Mouse (Mus musculus): ENCODE measurements around the gene Kdm3a.

Kdm3a gene

DNA sequence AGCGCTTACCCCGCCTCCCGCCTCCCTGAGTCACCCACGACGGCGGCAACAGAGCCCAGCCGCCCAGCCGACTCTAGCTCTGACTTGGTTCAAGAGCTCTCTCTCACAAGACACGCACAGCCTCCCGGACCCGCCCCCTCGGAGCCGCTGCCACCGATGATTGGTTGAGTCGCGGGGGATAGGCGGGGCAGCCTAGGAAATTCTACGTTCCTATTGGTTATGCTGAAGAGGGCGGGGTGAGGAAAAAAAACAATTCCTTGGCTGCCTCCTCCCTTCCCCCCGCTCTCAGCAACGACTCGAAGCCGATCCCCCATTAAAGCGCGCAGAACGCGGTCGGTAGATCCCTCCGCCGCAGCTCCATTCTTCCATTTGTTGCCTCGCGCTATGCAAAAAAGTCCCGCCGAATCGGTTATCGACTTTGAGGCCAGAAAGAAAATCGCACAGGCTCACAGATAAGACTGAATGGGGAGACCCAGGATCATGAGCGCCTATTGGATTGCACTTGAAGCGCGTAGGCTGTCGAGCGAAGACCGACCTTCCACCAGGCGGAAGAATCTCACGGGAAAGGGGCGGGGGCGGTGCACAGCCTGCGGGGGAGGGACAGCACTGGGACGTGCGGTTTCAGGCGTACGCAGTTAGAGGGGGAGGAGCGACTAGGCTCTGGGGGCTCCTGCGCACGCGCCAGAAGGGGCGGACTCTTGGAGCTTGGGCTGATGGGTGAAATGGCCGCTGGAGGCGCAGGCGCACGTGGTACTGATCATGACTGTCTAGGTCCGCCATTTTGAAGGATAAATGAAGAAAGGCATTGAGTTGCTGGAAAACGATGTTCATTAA, at the start of gene Kdm3a:
Kdm3a (minus strand) TSS at position 162 of the 834 bp plus-strand sequence.
- TF ChIP-seq GATA4 (IDR thresholded peaks at IDR 0.05; ENCODE audit: insufficient replicate concordance, low read length), result peak; percentile 67; the same call in 1 of the 2 replicates

DNA sequence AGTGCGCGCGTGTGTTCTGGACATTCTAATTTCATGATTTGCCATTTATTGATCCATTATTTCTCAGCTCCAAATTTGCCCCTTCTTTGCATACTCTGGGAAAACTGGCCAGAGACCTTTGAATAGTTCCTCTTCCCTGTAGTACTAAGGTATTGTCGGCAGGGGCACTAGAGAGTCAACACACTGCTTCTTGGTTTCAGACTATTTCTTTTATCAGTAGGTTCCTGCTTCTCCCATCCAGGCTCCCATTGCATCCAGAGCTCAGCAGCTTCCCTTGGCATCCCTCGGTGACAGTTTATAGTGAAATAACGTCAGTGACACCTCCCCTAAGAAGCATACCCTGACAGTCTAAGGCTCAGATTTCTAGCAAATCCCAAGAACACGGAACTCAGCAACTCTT, 46.1 kb upstream of the Kdm3a start:
- TF ChIP-seq GATA4 (IDR thresholded peaks at IDR 0.05; ENCODE audit: insufficient replicate concordance, low read length), result no peak

DNA sequence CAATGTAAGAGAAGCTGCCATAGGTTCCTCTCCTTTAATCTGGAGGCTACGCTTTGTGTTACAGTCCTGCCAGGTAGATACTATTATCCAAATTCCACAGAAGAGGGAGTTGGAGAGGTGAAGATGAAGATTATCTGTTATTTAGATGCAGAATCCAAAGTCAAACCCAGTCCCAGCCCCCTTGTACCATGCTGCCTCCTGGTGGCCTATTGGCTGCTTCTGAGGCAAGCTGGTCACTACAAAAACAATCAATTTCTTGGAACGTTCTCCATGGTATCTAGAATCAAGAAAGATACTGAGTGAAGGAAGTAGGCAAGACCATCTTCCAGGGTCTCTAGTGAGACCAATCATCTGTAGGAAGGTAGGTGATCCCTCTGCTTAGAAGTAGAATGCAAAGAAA, 40.4 kb upstream of the Kdm3a start:
- TF ChIP-seq GATA4 (IDR thresholded peaks at IDR 0.05; ENCODE audit: insufficient replicate concordance, low read length), result no peak

DNA sequence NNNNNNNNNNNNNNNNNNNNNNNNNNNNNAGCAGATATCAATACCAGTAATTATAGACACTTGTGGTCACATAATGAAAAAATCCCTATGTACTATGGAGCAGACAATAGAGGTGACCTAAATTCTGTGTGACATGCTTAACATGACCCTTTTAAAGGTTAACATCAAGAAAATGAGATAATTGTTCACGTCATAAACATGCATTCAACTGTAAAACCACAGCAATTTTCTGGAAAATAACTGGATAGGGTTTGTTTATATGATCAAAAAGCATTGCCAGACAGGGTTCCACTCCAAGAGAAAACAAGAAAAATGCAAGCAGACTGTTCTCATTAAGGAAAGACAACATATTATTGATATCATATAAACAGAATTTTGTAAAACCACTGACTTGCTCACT, 31.7 kb upstream of the Kdm3a start:
- no peak for TF ChIP-seq GATA4 (IDR thresholded peaks at IDR 0.05; ENCODE audit: insufficient replicate concordance, low read length)

DNA sequence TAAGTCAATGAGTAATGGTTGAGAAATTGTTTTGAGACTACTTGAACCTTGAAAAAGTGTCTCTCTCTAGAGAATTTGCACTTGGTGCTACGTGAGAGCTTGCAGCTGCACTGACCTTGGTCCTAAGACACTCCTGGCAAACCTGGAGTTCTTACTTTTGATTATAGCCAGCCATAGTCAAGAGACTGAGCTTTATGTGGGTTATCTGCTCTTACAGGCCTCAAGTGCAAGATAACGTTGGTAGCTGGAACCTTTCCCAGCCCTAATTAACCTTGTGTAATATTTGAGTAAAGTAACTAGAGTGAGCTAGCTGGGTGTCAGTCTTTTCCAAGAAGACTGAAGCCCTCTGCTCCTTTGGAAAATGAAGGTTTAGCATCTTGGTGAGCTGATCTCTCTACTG, 25.5 kb upstream of the Kdm3a start:
- TF ChIP-seq GATA4 (IDR thresholded peaks at IDR 0.05; ENCODE audit: insufficient replicate concordance, low read length), result no peak

DNA sequence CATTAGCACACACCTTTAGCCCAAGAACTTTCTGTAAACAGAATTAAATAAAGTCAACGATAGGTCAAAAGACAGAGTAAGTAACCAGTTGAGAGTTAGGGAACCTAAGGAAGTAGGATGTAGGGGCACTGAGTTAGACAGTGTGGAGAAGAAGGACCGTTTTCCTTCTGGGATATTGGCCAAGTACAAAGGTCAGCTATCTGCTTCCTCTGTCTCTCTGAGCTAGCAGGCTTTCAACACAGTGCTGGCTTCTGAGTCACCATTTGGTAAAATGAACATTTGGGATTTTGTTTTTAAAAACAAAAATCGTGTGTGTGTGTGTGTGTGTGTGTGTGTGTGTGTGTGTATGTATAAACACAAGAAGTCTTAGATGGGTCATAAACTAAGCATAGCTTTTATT, 23.0 kb upstream of the Kdm3a start:
- TF ChIP-seq GATA4 (IDR thresholded peaks at IDR 0.05; ENCODE audit: insufficient replicate concordance, low read length), result peak; percentile 45; the same call in 1 of the 2 replicates

DNA sequence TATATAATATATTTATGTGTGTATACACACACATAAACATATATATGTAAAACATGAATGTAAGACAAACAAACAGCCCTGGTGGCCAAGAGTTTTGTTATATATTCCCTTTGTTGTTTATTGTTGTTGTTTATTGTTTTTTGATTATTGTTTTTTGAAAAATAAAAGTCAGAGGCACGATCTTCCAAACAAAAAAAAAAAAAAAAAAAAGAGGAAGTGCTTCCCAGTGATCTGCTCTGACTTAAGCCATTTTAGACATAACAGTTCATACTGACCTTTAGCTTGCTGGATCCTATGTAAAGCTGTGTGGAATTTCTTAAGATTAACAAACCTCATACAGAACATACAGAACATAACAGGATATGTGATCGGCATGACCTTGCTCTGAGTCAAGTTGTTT, 19.1 kb upstream of the Kdm3a start:
- no peak for TF ChIP-seq GATA4 (IDR thresholded peaks at IDR 0.05; ENCODE audit: insufficient replicate concordance, low read length)

DNA sequence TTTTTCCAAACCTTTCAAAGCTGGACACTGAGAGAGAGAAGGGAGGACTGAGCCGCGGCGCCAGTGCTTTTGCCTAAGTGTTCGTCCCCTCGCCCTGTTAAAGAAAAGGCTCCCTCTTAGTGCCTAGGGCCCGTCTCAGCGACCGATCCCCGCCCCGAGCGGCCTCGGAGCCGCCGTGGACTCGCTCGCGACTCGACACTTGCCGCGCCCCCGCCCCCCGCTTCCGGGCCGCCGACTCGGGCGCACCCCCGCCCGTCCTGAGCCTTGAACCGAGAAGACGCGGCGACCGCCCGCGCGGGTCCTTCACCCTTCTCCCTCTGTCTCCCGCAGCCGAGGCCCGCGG, 333 bp downstream of the Kdm3a start:
- TF ChIP-seq GATA4 (IDR thresholded peaks at IDR 0.05; ENCODE audit: insufficient replicate concordance, low read length), result no peak

DNA sequence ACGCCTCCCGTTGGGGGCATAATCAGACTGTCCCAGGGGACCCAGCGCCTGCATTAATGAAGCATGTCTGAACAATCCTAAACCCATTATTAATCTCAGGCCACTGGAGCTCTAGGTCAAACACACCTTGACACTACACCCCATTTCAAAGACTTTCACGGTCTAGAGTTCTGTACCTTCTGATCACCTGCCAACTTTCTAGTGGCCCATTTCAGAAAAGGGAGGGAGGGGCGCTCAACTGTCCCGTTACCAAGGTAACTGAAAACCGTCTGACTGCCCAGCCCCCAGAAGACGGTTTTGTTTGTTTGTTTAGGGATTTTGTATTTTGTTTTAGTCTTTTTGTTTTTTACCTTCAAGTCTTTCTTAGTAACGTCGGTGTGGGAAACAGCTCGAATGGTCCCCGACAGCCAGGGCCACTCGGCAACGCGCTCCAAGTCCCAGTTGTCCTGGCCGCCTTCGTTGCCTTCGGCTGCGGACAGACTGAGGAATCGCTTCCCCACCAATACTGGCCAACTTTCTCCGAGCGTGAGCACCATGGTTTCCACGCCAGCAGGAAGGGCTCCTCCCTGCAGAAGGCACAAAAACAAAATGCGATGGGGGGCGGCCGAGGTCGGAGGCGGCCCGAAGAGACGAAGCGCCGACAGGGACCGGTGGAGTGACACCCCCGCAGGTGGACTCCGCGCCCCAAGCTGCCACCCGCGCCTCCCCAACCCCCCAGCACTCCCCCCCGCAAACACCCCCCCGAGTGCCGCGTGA, 906 bp downstream of the Kdm3a start:
- TF ChIP-seq GATA4 (IDR thresholded peaks at IDR 0.05; ENCODE audit: insufficient replicate concordance, low read length), result no peak

DNA sequence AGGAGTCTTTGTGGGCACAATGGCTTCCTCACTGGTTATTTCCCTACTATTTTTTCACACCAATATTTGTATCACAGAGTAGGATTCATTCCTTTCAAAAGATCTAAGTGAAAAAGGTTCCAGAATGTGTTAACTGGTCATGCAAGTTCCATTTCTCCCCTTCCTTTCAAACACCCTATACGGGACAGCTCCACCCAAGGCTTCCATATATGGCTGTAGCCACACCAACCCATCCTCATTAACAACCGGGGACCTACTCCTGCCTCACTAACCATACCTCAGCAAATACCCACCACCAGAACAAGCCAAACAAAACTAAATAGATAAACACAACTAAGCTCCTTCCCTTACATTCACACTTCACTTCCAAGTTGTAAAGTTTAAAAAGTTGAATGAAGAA, 1.6 kb downstream of the Kdm3a start:
- no peak for TF ChIP-seq GATA4 (IDR thresholded peaks at IDR 0.05; ENCODE audit: insufficient replicate concordance, low read length)

DNA sequence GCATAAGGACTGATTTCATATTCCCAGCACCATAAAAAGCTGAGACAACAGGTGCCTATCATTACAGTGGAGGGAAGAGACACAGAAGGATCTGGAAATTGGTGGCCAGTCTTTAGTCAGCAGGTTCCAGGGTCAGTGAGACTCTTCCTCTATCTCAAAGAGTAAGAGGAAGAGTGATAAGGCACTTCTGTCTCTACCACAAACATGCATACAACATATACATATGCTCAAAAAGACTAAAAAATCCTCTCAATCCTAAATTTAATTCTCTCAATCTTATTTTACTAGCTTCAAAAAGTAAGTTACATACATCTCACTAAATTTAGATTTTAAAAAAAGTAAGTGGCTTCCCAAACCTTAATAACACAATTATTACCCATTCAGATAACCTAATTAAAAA, 5.5 kb downstream of the Kdm3a start:
- TF ChIP-seq GATA4 (IDR thresholded peaks at IDR 0.05; ENCODE audit: insufficient replicate concordance, low read length), result no peak

DNA sequence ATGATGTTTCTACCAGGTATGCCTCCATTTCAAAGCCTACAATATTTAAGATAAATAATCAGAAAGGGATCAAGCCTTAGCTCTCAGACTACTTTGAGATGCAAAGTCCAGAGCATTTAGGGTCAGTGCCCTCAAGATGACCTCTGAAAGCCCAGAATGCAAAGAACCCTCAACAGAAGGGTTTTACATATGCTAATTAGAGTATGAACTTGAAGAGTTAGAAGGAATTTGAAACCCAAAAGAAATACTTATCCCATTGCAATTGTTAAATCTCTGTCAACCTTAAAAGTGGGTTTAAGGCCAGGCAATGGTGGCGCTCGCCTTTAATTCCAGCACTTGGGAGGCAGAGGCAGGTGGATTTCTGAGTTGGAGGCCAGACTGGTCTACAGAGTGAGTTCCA, 6.8 kb downstream of the Kdm3a start:
- no peak for TF ChIP-seq GATA4 (IDR thresholded peaks at IDR 0.05; ENCODE audit: insufficient replicate concordance, low read length)

DNA sequence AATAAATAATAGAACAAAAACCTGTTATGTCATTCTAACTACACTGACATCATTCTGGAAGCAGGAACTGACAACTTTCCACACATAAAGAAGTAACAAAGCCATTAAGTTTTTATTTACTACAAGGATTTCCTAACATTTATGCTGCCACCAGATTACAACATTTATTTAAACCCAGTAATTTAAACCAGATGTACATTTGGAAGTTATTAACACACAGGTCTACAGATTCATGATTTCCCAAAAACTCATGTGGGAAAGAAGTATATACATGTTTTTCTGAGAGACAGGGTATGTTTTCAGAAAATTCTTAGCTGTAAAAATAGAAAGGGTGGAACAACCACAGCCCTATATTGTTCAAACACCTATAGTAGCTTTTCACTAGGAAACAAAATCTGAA, 8.1 kb downstream of the Kdm3a start:
- no peak for TF ChIP-seq GATA4 (IDR thresholded peaks at IDR 0.05; ENCODE audit: insufficient replicate concordance, low read length)

DNA sequence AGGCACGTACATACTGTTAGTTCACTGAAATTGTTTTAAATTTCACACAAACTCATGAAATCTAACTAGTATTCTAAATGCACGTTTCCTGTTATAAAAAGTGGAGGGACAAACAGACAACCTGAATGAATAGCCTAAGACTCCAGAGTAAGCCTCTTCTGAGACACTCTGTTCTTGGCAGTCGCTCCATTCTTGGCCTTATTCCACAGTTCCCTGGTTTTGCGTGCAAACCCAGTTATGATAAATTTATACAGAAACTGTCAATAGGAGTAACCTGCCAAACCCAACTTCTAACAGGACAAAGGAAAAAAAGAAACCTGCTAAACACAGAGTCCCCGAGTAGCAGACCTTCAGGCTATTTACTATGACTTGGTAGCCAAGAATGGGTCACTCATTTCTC, 10.8 kb downstream of the Kdm3a start:
- no peak for TF ChIP-seq GATA4 (IDR thresholded peaks at IDR 0.05; ENCODE audit: insufficient replicate concordance, low read length)

DNA sequence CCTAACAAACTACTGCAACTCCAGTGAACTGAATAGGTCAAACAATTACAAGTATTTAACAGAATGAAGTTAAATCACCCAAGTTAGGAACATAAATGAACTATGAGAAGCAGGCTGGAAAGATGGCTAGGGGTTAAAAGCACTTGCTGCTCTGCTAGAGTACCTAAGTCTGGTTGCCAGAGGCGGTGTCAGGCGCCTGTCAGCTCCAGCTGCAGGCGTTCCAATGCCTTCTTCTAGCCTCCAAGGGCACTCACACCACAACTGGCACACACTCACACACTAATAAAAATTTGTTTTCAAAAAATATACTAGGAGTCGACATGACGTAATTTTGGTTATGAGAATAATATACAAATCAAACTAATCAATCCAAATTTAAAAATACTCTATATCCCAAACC, 11.2 kb downstream of the Kdm3a start:
- no peak for TF ChIP-seq GATA4 (IDR thresholded peaks at IDR 0.05; ENCODE audit: insufficient replicate concordance, low read length)

DNA sequence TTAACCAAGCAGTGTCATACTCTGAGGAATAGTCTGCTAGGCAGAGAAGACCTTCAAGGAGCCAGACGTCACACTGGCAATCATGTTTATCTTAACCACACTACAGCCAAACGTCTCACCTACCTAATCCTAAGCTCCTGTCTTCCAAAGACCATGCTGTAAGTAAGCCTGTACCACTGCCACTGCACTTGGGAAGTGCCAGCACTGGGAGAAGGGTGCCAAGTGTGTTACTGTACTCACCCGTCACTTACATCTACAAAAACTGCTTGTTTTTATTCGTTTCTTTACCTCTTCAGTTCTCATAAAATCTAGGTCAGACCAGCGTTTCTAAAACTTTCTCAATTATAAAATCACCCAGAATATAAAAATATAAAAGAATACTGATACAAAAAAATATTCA, 15.8 kb downstream of the Kdm3a start:
- TF ChIP-seq GATA4 (IDR thresholded peaks at IDR 0.05; ENCODE audit: insufficient replicate concordance, low read length), result no peak

Measured in liver, adult (tissue).